Mouse (Mus musculus) limb, embryonic 12.5 days (tissue): ENCODE data around the gene Slc17a8. TPM values are rescaled to one million over a fixed set of nuclear protein-coding genes. Genes with fewer than 3 reads are reported as not detected.

Source experiments
- ATAC-seq: fragments of 200-750 bp; cut with Nextera tagmentation; 2 replicates; pipeline ENCODE4 v1.8.0; 2017; ENCODE audit warnings: low read depth, moderate TSS enrichment; ENCODE audit not compliant: insufficient number of reproducible peaks, insufficient read depth, low FRiP score, low TSS enrichment
- H3K27ac ChIP-seq: fragments of 300-500 bp; sonication (generic); 2 replicates; pipeline ENCODE4 v1.5.1; 2016; ENCODE audit warnings: mild to moderate bottlenecking, moderate library complexity
- H3K27me3 ChIP-seq: fragments of 300-500 bp; sonication (generic); 2 replicates; pipeline ENCODE4 v1.6.1; 2016; ENCODE audit warnings: mild to moderate bottlenecking, moderate library complexity
- H3K36me3 ChIP-seq: fragments of 300-500 bp; sonication (generic); 2 replicates; pipeline ENCODE4 v1.6.1; 2016; ENCODE audit warnings: mild to moderate bottlenecking, moderate library complexity
- H3K4me1 ChIP-seq: fragments of 300-500 bp; sonication (generic); replicated peaks from 2 replicates; pipeline ENCODE4 v1.6.1; 2016
- H3K4me2 ChIP-seq: fragments of 300-500 bp; sonication (generic); 2 replicates; pipeline ENCODE4 v1.6.1; 2016; ENCODE audit warnings: mild to moderate bottlenecking, moderate library complexity
- H3K4me3 ChIP-seq: fragments of 300-500 bp; sonication (generic); replicated peaks from 2 replicates; pipeline ENCODE4 v1.5.1; 2016; ENCODE audit warnings: mild to moderate bottlenecking
- H3K9ac ChIP-seq: fragments of 300-500 bp; sonication (generic); replicated peaks from 2 replicates; pipeline ENCODE4 v1.6.1; 2016; ENCODE audit warnings: mild to moderate bottlenecking, moderate library complexity
- H3K9me3 ChIP-seq: fragments of 300-500 bp; sonication (generic); 2 replicates; pipeline ENCODE4 v1.6.1; 2016; ENCODE audit warnings: mild to moderate bottlenecking, moderate library complexity
- WGBS: fragments of 180-500 bp; shearing (Covaris S2); methylation state at CpG from one replicate; pipeline ENCODE4 v1.1.7; 2016; 5-methylcytosine and 5-hydroxymethylcytosine counted together
- polyA plus RNA-seq: library from polyadenylated mRNA; unstranded; fragments of >200 nt; fragmentation: Nextera tagmentation; extraction: Ambion mirVana; gene quantifications from 2 replicates; pipeline ENCODE4 v1.2.1, GENCODE M21; 2016

Slc17a8 gene
- polyA plus RNA-seq, 1 experiment from 2014 or later, result not detected

- Histone ChIP-seq H3K36me3 (peaks cover 4% of the 10 kb centered on the region), H3K27ac (no peak overlapping the region), H3K27me3 (no peaks in the 10 kb centered on the region), H3K9ac (no peak overlapping the region), H3K9me3 (no peaks in the 10 kb centered on the region), H3K4me3 (no peak overlapping the region), H3K4me1 (0 out of 2 replicates have a peak, but pooled peaks cover 4% of the 10 kb centered on the region), H3K4me2 (no peak overlapping the region)
- ATAC-seq, result no peak
- 91% methylated on average over 7 of the region's 7 CpGs for WGBS
Measured at GRCm38 (mm10) chr10:89633736-89634426, 12.8 kb upstream of the Slc17a8 start.

- H3K27ac ChIP-seq, result no peak overlapping the region
- no peak for ATAC-seq
- H3K9me3 ChIP-seq, result no peaks in the 10 kb centered on the region
- no peaks in the 10 kb centered on the region for H3K27me3 ChIP-seq
- peaks cover under 1% of the 10 kb centered on the region; the same call in 1 of the 2 replicates for H3K36me3 ChIP-seq
- H3K9ac ChIP-seq, result no peak overlapping the region
- 0 out of 2 replicates have a peak, but pooled peaks cover 4% of the 10 kb centered on the region for H3K4me1 ChIP-seq
- no peak overlapping the region for H3K4me3 ChIP-seq
- no peak overlapping the region for H3K4me2 ChIP-seq
- 87% methylated on average over 4 of the region's 4 CpGs for WGBS
Measured at GRCm38 (mm10) chr10:89633121-89633520, 12.1 kb upstream of the Slc17a8 start.

- 66% methylated on average over 5 of the region's 5 CpGs for WGBS
- 0 out of 2 replicates have a peak, but pooled peaks cover 4% of the 10 kb centered on the region for H3K4me1 ChIP-seq
Measured at GRCm38 (mm10) chr10:89631831-89632230, 10.8 kb upstream of the Slc17a8 start.

GRCm38 (mm10) chr10:89630564-89630963, 9.5 kb upstream of the Slc17a8 start:
- 91% methylated on average over 1 of the region's 1 CpGs for WGBS
- ATAC-seq, result 0 out of 2 replicates have a peak, but pooled peaks have one; percentile 29
- Histone ChIP-seq H3K4me3 (no peak overlapping the region), H3K27me3 (no peaks in the 10 kb centered on the region), H3K4me2 (no peak overlapping the region), H3K27ac (no peak overlapping the region), H3K4me1 (0 out of 2 replicates have a peak, but pooled peaks cover 2% of the 10 kb centered on the region), H3K9me3 (no peaks in the 10 kb centered on the region), H3K9ac (no peak overlapping the region), H3K36me3 (no peaks in the 10 kb centered on the region)

More at GRCm38 (mm10) chr10:89631831-89632230, 10.8 kb upstream of the Slc17a8 start:
- H3K27ac ChIP-seq, result no peak overlapping the region
- no peak overlapping the region for H3K9ac ChIP-seq
- no peaks in the 10 kb centered on the region for H3K27me3 ChIP-seq
- H3K4me3 ChIP-seq, result no peak overlapping the region
- H3K4me2 ChIP-seq, result no peak overlapping the region
- ATAC-seq, result no peak
- H3K36me3 ChIP-seq, result no peaks in the 10 kb centered on the region
- no peaks in the 10 kb centered on the region for H3K9me3 ChIP-seq

GRCm38 (mm10) chr10:89630052-89630451, 9.0 kb upstream of the Slc17a8 start:
- H3K4me1 ChIP-seq, result no peaks in the 10 kb centered on the region
- H3K27me3 ChIP-seq, result no peaks in the 10 kb centered on the region
- ATAC-seq, result no peak
- H3K36me3 ChIP-seq, result no peaks in the 10 kb centered on the region
- no peak overlapping the region for H3K4me2 ChIP-seq
- H3K9me3 ChIP-seq, result no peaks in the 10 kb centered on the region
- no peak overlapping the region for H3K9ac ChIP-seq
- H3K4me3 ChIP-seq, result no peak overlapping the region
- H3K27ac ChIP-seq, result no peak overlapping the region
- 33% methylated on average over 3 of the region's 3 CpGs for WGBS

GRCm38 (mm10) chr10:89626714-89627113, 5.7 kb upstream of the Slc17a8 start:
- Histone ChIP-seq H3K4me2 (no peak overlapping the region), H3K27ac (no peak overlapping the region), H3K9ac (no peak overlapping the region), H3K36me3 (no peaks in the 10 kb centered on the region), H3K4me3 (no peak overlapping the region), H3K4me1 (no peaks in the 10 kb centered on the region), H3K27me3 (no peaks in the 10 kb centered on the region), H3K9me3 (no peaks in the 10 kb centered on the region)
- 94% methylated on average over 2 of the region's 2 CpGs for WGBS
- no peak for ATAC-seq

- Histone ChIP-seq H3K9me3 (no peaks in the 10 kb centered on the region), H3K9ac (no peak overlapping the region), H3K27ac (no peak overlapping the region), H3K36me3 (no peaks in the 10 kb centered on the region), H3K27me3 (no peaks in the 10 kb centered on the region), H3K4me1 (no peaks in the 10 kb centered on the region; the same call in 1 of the 2 replicates), H3K4me3 (no peak overlapping the region), H3K4me2 (no peak overlapping the region)
- no peak for ATAC-seq
- WGBS, result 89% methylated on average over 2 of the region's 2 CpGs
Measured at GRCm38 (mm10) chr10:89624196-89624595, 3.1 kb upstream of the Slc17a8 start.

- Histone ChIP-seq H3K9me3 (no peaks in the 10 kb centered on the region), H3K27ac (no peak overlapping the region), H3K4me3 (no peak overlapping the region), H3K36me3 (no peaks in the 10 kb centered on the region), H3K27me3 (no peaks in the 10 kb centered on the region), H3K4me2 (no peak overlapping the region), H3K9ac (no peak overlapping the region), H3K4me1 (no peaks in the 10 kb centered on the region)
- ATAC-seq, result no peak
- 78% methylated on average over 5 of the region's 5 CpGs for WGBS
Measured at GRCm38 (mm10) chr10:89599311-89599710, 21.7 kb downstream of the Slc17a8 start.

- H3K4me1 ChIP-seq, result no peaks in the 10 kb centered on the region
- no peaks in the 10 kb centered on the region for H3K9me3 ChIP-seq
- H3K9ac ChIP-seq, result no peak overlapping the region
- 77% methylated on average over 4 of the region's 4 CpGs for WGBS
- ATAC-seq, result no peak
- H3K4me3 ChIP-seq, result no peak overlapping the region
- no peak overlapping the region for H3K4me2 ChIP-seq
- H3K36me3 ChIP-seq, result no peaks in the 10 kb centered on the region
- no peaks in the 10 kb centered on the region for H3K27me3 ChIP-seq
- no peak overlapping the region for H3K27ac ChIP-seq
Measured at GRCm38 (mm10) chr10:89597275-89597674, 23.8 kb downstream of the Slc17a8 start.

- Histone ChIP-seq H3K4me3 (no peak overlapping the region), H3K36me3 (no peaks in the 10 kb centered on the region), H3K27ac (no peak overlapping the region), H3K9me3 (no peaks in the 10 kb centered on the region), H3K4me1 (no peaks in the 10 kb centered on the region), H3K9ac (no peak overlapping the region), H3K4me2 (no peak overlapping the region), H3K27me3 (no peaks in the 10 kb centered on the region)
- WGBS, result 67% methylated on average over 5 of the region's 5 CpGs
- no peak for ATAC-seq
Measured at GRCm38 (mm10) chr10:89595935-89596334, 25.1 kb downstream of the Slc17a8 start.

GRCm38 (mm10) chr10:89595514-89595913, 25.5 kb downstream of the Slc17a8 start:
- Histone ChIP-seq H3K27me3 (no peaks in the 10 kb centered on the region), H3K4me2 (no peak overlapping the region), H3K9ac (no peak overlapping the region), H3K36me3 (no peaks in the 10 kb centered on the region), H3K9me3 (no peaks in the 10 kb centered on the region), H3K27ac (no peak overlapping the region), H3K4me1 (no peaks in the 10 kb centered on the region), H3K4me3 (no peak overlapping the region)
- WGBS, result 59% methylated on average over 1 of the region's 1 CpGs
- no peak for ATAC-seq

- Histone ChIP-seq H3K27me3 (no peaks in the 10 kb centered on the region), H3K4me3 (no peak overlapping the region), H3K36me3 (no peaks in the 10 kb centered on the region), H3K4me2 (no peak overlapping the region), H3K9me3 (no peaks in the 10 kb centered on the region), H3K27ac (no peak overlapping the region), H3K9ac (no peak overlapping the region), H3K4me1 (no peaks in the 10 kb centered on the region)
- whole genome bisulfite sequencing, result 85% methylated on average over 4 of the region's 4 CpGs
- no peak for ATAC-seq
Measured at GRCm38 (mm10) chr10:89594309-89594708, 26.7 kb downstream of the Slc17a8 start.
